Mouse (Mus musculus): ENCODE results near the gene Gdi2. TPM values are rescaled to one million over a fixed set of nuclear protein-coding genes. Genes with fewer than 3 reads are reported as not detected.

Gene Gdi2
- polyA plus RNA-seq, 1 experiment, result 234 TPM

DNA sequence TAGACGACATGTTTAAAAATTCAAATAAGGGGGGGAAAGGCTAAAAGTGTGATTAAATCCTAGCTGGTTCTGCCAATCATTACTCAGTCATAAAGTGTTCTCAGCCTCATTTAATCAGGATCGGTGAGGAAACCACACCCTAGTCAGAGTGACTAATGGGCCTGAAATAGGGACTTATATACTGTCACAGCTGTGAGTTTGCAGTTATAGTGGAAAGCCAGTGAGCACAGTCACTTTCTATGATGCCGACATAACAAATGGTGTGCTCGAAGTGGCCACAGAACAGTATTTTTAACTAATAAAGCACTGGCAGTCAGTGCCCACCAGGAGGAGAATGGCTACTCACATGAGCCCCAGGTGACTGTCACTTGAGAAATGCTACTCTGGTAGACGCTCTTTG is 7.1 kb downstream of the Gdi2 start:
- Histone ChIP-seq H3K27me3 (ENCODE audit: control insufficient read depth, insufficient read depth, insufficient read length) (no peaks in the 10 kb centered on the region), H3ac (ENCODE audit: control insufficient read depth, insufficient read length) (no peak overlapping the region), H3K4me3 (no peak overlapping the region), H3K79me2 (ENCODE audit: control insufficient read depth, insufficient read depth) (peaks cover 92% of the 10 kb centered on the region), H3K36me3 (ENCODE audit: control insufficient read depth, insufficient read depth) (peaks cover 8% of the 10 kb centered on the region), H3K4me2 (ENCODE audit: low read depth) (peak overlapping the region; percentile 47)
- TF ChIP-seq TCF12 (IDR thresholded peaks at IDR 0.05; ENCODE audit: insufficient read depth, poor library complexity, severe bottlenecking), result no peak
- TF ChIP-seq MYOG (IDR thresholded peaks at IDR 0.05; ENCODE audit: control insufficient read depth in 1 of 3, insufficient read depth in 1 of 3, insufficient read length in 2 of 3, low read depth in 2 of 3), result peak in 1 of 3 experiments; percentile 38
- peak in 2 of 3 experiments; percentile 18 to 55 for TF ChIP-seq MYOD1 (IDR thresholded peaks at IDR 0.05; ENCODE audit: control insufficient read depth in 1 of 3, insufficient read length in 2 of 3, low read depth in 2 of 3)

DNA sequence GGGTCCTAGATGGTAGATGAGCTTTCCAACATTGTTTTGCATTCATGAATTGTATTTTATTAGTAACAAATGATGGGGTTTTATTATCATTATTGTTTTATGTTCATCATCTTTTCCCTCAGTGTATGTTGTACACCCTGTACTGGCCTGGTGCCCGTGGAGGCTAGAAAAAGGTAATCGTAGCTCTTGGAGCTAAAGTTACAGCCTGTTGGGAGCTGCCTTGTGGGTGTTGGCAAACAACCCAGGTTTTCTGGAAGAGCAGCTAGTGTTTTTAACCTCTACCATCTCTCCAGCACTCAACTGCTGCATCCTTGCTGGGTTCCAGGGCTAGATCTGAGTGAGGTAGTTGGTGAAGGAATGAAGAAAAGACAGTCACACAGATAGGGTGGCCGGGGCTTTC is 9.5 kb downstream of the Gdi2 start:
- H3K27me3 ChIP-seq (ENCODE audit: control insufficient read depth, insufficient read depth, insufficient read length), result no peaks in the 10 kb centered on the region
- H3K79me2 ChIP-seq (ENCODE audit: control insufficient read depth, insufficient read depth), result peaks cover 67% of the 10 kb centered on the region
- H3K4me2 ChIP-seq (ENCODE audit: low read depth), result no peak overlapping the region
- H3K36me3 ChIP-seq (ENCODE audit: control insufficient read depth, insufficient read depth), result peaks cover 10% of the 10 kb centered on the region
- H3K4me3 ChIP-seq, result no peak overlapping the region
- no peak overlapping the region for H3ac ChIP-seq (ENCODE audit: control insufficient read depth, insufficient read length)
- TF ChIP-seq CEBPB (IDR thresholded peaks at IDR 0.05; ENCODE audit: insufficient read depth, poor library complexity, severe bottlenecking) (no peak), POLR2AphosphoS2 (IDR thresholded peaks at IDR 0.05; ENCODE audit: insufficient read length, low read depth) (no peak), TCF3 (IDR thresholded peaks at IDR 0.05; ENCODE audit: insufficient read length, low read depth) (no peak), MYOG (IDR thresholded peaks at IDR 0.05; ENCODE audit: control insufficient read depth in 1 of 3, insufficient read depth in 1 of 3, insufficient read length in 2 of 3, low read depth in 2 of 3) (no peak), SRF (IDR thresholded peaks at IDR 0.05; ENCODE audit: control insufficient read depth, insufficient read length, low read depth) (no peak), E2F4 (IDR thresholded peaks at IDR 0.05; ENCODE audit: insufficient read depth) (no peak), MYOD1 (IDR thresholded peaks at IDR 0.05; ENCODE audit: control insufficient read depth in 1 of 3, insufficient read length in 2 of 3, low read depth in 2 of 3) (no peak), USF1 (IDR thresholded peaks at IDR 0.05; ENCODE audit: low read depth) (no peak), POLR2A (IDR thresholded peaks at IDR 0.05; ENCODE audit: insufficient read length, low read depth) (no peak), REST (IDR thresholded peaks at IDR 0.05; ENCODE audit: insufficient read depth, insufficient read length) (no peak), MAX (IDR thresholded peaks at IDR 0.05; ENCODE audit: low read depth) (no peak), TCF12 (IDR thresholded peaks at IDR 0.05; ENCODE audit: insufficient read depth, poor library complexity, severe bottlenecking) (no peak)

DNA sequence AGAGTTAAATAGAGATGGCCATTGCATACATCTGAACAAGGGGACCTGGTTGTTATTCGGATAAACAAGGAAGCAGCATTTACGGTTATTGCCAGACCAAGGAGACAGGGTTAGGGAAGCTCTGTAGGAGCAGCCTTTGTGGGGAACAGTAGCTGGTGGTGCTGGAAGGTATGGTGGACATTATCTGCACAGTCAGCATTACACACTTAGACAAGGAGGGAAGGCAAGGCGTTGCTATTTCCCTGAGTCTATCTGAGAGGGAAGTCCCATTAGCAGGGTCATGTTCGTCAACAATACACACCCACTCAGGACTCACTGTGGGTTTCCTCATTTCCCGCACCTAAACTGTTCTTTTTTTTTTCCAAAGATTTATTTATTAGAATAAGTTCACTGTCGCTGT is 10.0 kb downstream of the Gdi2 start:
- no peak overlapping the region for H3ac ChIP-seq (ENCODE audit: control insufficient read depth, insufficient read length)
- H3K27me3 ChIP-seq (ENCODE audit: control insufficient read depth, insufficient read depth, insufficient read length), result no peaks in the 10 kb centered on the region
- H3K36me3 ChIP-seq (ENCODE audit: control insufficient read depth, insufficient read depth), result peaks cover 11% of the 10 kb centered on the region
- H3K79me2 ChIP-seq (ENCODE audit: control insufficient read depth, insufficient read depth), result peaks cover 63% of the 10 kb centered on the region
- H3K4me2 ChIP-seq (ENCODE audit: low read depth), result no peak overlapping the region
- TF ChIP-seq SRF (IDR thresholded peaks at IDR 0.05; ENCODE audit: control insufficient read depth, insufficient read length, low read depth), result no peak
- no peak for TF ChIP-seq TCF3 (IDR thresholded peaks at IDR 0.05; ENCODE audit: insufficient read length, low read depth)
- TF ChIP-seq USF1 (IDR thresholded peaks at IDR 0.05; ENCODE audit: low read depth), result no peak
- no peak overlapping the region for H3K4me3 ChIP-seq

DNA sequence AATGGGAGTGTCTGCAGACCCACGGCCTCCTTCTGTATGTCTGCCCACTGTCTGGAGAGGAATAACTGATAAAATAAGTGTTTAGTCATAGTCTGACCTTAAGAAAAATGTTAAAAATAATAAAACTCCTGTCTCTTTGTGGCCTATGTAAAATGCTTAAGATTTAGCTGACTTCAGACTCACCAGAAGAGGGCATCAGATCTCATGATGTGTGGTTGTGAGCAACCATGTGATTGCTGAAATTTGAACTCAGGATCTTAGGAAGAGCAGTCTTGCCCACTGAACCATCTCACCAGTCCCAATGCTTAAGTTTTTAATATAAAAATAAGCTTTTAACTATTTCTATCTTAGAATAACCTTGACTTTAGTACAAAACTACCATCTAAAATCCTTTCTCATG is 25.3 kb downstream of the Gdi2 start:
- H3K4me3 ChIP-seq, result no peak overlapping the region
- H3K4me2 ChIP-seq (ENCODE audit: low read depth), result no peak overlapping the region
- TF ChIP-seq USF1 (IDR thresholded peaks at IDR 0.05; ENCODE audit: low read depth) (peak; percentile 31), TCF3 (IDR thresholded peaks at IDR 0.05; ENCODE audit: insufficient read length, low read depth) (no peak)
- H3K36me3 ChIP-seq (ENCODE audit: control insufficient read depth, insufficient read depth), result peaks cover 37% of the 10 kb centered on the region
- no peaks in the 10 kb centered on the region for H3K27me3 ChIP-seq (ENCODE audit: control insufficient read depth, insufficient read depth, insufficient read length)
- H3K79me2 ChIP-seq (ENCODE audit: control insufficient read depth, insufficient read depth), result no peaks in the 10 kb centered on the region
- H3ac ChIP-seq (ENCODE audit: control insufficient read depth, insufficient read length), result no peak overlapping the region

DNA sequence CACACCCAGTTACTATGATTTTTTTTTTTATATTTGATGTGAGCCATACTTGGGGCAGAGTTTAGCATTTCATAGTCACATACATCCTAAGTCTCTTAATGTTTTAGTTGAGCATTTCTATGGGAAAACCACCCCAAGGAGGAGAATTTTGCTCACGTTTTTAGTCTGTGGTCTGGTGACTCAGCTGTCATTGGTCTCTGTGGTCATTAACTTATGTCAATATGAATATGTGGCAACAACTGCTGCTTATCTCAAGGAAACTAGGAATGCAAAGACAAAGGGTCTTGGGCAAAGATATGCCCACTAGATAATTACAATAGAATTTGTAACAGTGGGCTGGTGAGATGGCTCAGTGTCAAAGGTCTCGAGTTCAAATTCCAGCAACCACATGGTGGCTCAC is 26.1 kb downstream of the Gdi2 start:
- TF ChIP-seq USF1 (IDR thresholded peaks at IDR 0.05; ENCODE audit: low read depth), result no peak
- TF ChIP-seq CEBPB (IDR thresholded peaks at IDR 0.05; ENCODE audit: insufficient read depth, poor library complexity, severe bottlenecking), result no peak
- TF ChIP-seq MYOD1 (IDR thresholded peaks at IDR 0.05; ENCODE audit: control insufficient read depth in 1 of 3, insufficient read length in 2 of 3, low read depth in 2 of 3), result peak in 2 of 3 experiments; percentile 19 to 50
- TF ChIP-seq REST (IDR thresholded peaks at IDR 0.05; ENCODE audit: insufficient read depth, insufficient read length), result no peak
- TF ChIP-seq MYOG (IDR thresholded peaks at IDR 0.05; ENCODE audit: control insufficient read depth in 1 of 3, insufficient read depth in 1 of 3, insufficient read length in 2 of 3, low read depth in 2 of 3), result peak in 1 of 3 experiments; percentile 46
- TF ChIP-seq POLR2A (IDR thresholded peaks at IDR 0.05; ENCODE audit: insufficient read length, low read depth), result no peak
- no peak for TF ChIP-seq MAX (IDR thresholded peaks at IDR 0.05; ENCODE audit: low read depth)
- TF ChIP-seq TCF12 (IDR thresholded peaks at IDR 0.05; ENCODE audit: insufficient read depth, poor library complexity, severe bottlenecking), result no peak
- TF ChIP-seq SRF (IDR thresholded peaks at IDR 0.05; ENCODE audit: control insufficient read depth, insufficient read length, low read depth), result no peak
- H3K79me2 ChIP-seq (ENCODE audit: control insufficient read depth, insufficient read depth), result no peaks in the 10 kb centered on the region
- H3K27me3 ChIP-seq (ENCODE audit: control insufficient read depth, insufficient read depth, insufficient read length), result no peaks in the 10 kb centered on the region
- peaks cover 32% of the 10 kb centered on the region for H3K36me3 ChIP-seq (ENCODE audit: control insufficient read depth, insufficient read depth)
- H3ac ChIP-seq (ENCODE audit: control insufficient read depth, insufficient read length), result no peak overlapping the region
- no peak overlapping the region for H3K4me3 ChIP-seq
- H3K4me2 ChIP-seq (ENCODE audit: low read depth), result no peak overlapping the region

DNA sequence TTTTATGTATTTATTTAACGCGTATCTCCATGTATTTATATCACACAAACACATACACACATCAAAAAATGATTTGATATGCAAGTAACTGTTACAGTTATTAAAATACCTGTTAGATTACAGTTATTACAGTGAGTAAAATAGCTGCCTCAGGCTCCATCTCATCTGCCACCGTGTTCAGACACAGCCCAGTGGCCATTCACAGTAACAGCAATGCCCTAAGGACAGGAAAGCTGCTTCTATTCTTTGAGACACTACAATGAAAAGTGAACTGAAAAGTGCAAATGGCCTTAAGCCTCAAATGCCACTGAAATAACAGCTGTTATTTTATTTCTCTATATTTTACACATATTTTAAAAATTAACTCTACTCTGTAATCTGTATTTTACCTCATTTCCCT is 52.9 kb downstream of the Gdi2 start:
- TF ChIP-seq MYOD1 (IDR thresholded peaks at IDR 0.05; ENCODE audit: control insufficient read depth in 1 of 3, insufficient read length in 2 of 3, low read depth in 2 of 3) (no peak), USF1 (IDR thresholded peaks at IDR 0.05; ENCODE audit: low read depth) (no peak), MAX (IDR thresholded peaks at IDR 0.05; ENCODE audit: low read depth) (no peak), E2F4 (IDR thresholded peaks at IDR 0.05; ENCODE audit: insufficient read depth) (no peak), CEBPB (IDR thresholded peaks at IDR 0.05; ENCODE audit: insufficient read depth, poor library complexity, severe bottlenecking) (no peak), REST (IDR thresholded peaks at IDR 0.05; ENCODE audit: insufficient read depth, insufficient read length) (no peak), POLR2AphosphoS2 (IDR thresholded peaks at IDR 0.05; ENCODE audit: insufficient read length, low read depth) (no peak), TCF12 (IDR thresholded peaks at IDR 0.05; ENCODE audit: insufficient read depth, poor library complexity, severe bottlenecking) (no peak)
- no peak overlapping the region for H3K4me3 ChIP-seq
- no peak overlapping the region for H3ac ChIP-seq (ENCODE audit: control insufficient read depth, insufficient read length)
- H3K27me3 ChIP-seq (ENCODE audit: control insufficient read depth, insufficient read depth, insufficient read length), result no peaks in the 10 kb centered on the region
- H3K36me3 ChIP-seq (ENCODE audit: control insufficient read depth, insufficient read depth), result peaks cover 48% of the 10 kb centered on the region
- H3K79me2 ChIP-seq (ENCODE audit: control insufficient read depth, insufficient read depth), result no peaks in the 10 kb centered on the region
- H3K4me2 ChIP-seq (ENCODE audit: low read depth), result no peak overlapping the region

All from myocyte (in vitro differentiated cells).